Mouse (Mus musculus): ENCODE measurements around the gene Catsperg1.
A peak's percentile ranks its signal among the peaks of the same experiment; 100 is the strongest.
"Not testable (repeated sequence)": the region's sequence is repeated elsewhere in the genome, so short reads cannot be mapped to it uniquely, and the experiment has no call there.

The Catsperg1 gene

GRCm38 (mm10) chr7:29169231-29170065, 44.4 kb downstream of the Catsperg1 start:
- peak; percentile 78 for DNase-seq

GRCm38 (mm10) chr7:29168791-29169230, 45.0 kb downstream of the Catsperg1 start:
- DNase-seq = no peak

- DNase-seq = no peak
These were observed 45.6 kb downstream of the Catsperg1 start for GRCm38 (mm10) chr7:29168121-29168695.

- no peak for DNase-seq
These were observed 46.2 kb downstream of the Catsperg1 start for GRCm38 (mm10) chr7:29167656-29168055.

- no peak for DNase-seq
These were observed 50.9 kb downstream of the Catsperg1 start for GRCm38 (mm10) chr7:29162750-29163525.

- DNase-seq = no peak
These were observed 51.5 kb downstream of the Catsperg1 start for GRCm38 (mm10) chr7:29162294-29162693.

GRCm38 (mm10) chr7:29158264-29158663, 55.6 kb downstream of the Catsperg1 start:
- no peak for DNase-seq

GRCm38 (mm10) chr7:29155838-29156782, 57.7 kb downstream of the Catsperg1 start, which contains the start of gene Fam98c:
TSS of gene Fam98c (minus strand) at chr7:29156234.
- DNase-seq = peak; percentile 87

- peak; percentile 90 for DNase-seq
These were observed 58.5 kb downstream of the Catsperg1 start for GRCm38 (mm10) chr7:29155196-29155837.

- DNase-seq = no peak
These were observed 59.7 kb downstream of the Catsperg1 start for GRCm38 (mm10) chr7:29154018-29154720.

- DNase-seq = no peak
These were observed 62.3 kb downstream of the Catsperg1 start for GRCm38 (mm10) chr7:29151486-29151885.

- DNase-seq = no peak
These were observed 65.1 kb downstream of the Catsperg1 start for GRCm38 (mm10) chr7:29148771-29149170.

GRCm38 (mm10) chr7:29146625-29147367, 67.0 kb downstream of the Catsperg1 start:
- DNase-seq = no peak

GRCm38 (mm10) chr7:29144006-29144405, 69.8 kb downstream of the Catsperg1 start:
- no peak for DNase-seq

- no peak for DNase-seq
These were observed 72.4 kb downstream of the Catsperg1 start for GRCm38 (mm10) chr7:29141416-29141815.

- not testable (repeated sequence) for DNase-seq
These were observed 74.6 kb downstream of the Catsperg1 start for GRCm38 (mm10) chr7:29139237-29139636.

- DNase-seq = no peak
These were observed 76.4 kb downstream of the Catsperg1 start for GRCm38 (mm10) chr7:29137429-29137828.

GRCm38 (mm10) chr7:29134693-29135386, 79.0 kb downstream of the Catsperg1 start, which contains the start of gene Rasgrp4:
TSS of gene Rasgrp4 (plus strand) at chr7:29134851.
- no peak for DNase-seq

GRCm38 (mm10) chr7:29134230-29134629, 79.6 kb downstream of the Catsperg1 start:
- no peak for DNase-seq

Measured in layer of hippocampus, adult 9-11 months (tissue).